Mouse (Mus musculus): ENCODE results near the gene Cfap74. TPM values are rescaled to one million over a fixed set of nuclear protein-coding genes. Genes with fewer than 3 reads are reported as not detected.

Cfap74 gene
- total and polyA plus RNA-seq, 3 experiments: 0.39 to 1.0 TPM; not detected in 1

Other genes starting within 250 kb of the Cfap74 start
- 6.2 and 6.9 TPM in 2 replicates for gene Ski, start 186.6 kb upstream of the Cfap74 start, total RNA-seq (2012; rRNA removed)
- gene Ski, start 186.6 kb upstream of the Cfap74 start, polyA plus RNA-seq (2012; ENCODE audit: insufficient read depth in 1 of 2, insufficient read length in 2 of 2, low read depth in 1 of 2, low replicate concordance in 2 of 2, missing spikeins in 1 of 2): 10 to 100 TPM in 1 of 2 experiments, not detected in 1; 16.1 TPM
- gene Faap20, start 159.4 kb upstream of the Cfap74 start, total RNA-seq (2012; rRNA removed): 14.1 and 18.6 TPM in 2 replicates
- gene Faap20, start 159.4 kb upstream of the Cfap74 start, polyA plus RNA-seq (2012; ENCODE audit: insufficient read depth in 1 of 2, insufficient read length in 2 of 2, low read depth in 1 of 2, low replicate concordance in 2 of 2, missing spikeins in 1 of 2): 10 to 100 TPM in 1 of 2 experiments, not detected in 1; 34.4 TPM
- gene Prkcz, start 47.8 kb upstream of the Cfap74 start, total RNA-seq (2012; rRNA removed): 0.12 TPM in 1 of 2 replicates, not detected in the other
- gene Prkcz, start 47.8 kb upstream of the Cfap74 start, polyA plus RNA-seq (2012; ENCODE audit: insufficient read depth in 1 of 2, insufficient read length in 2 of 2, low read depth in 1 of 2, low replicate concordance in 2 of 2, missing spikeins in 1 of 2): under 1 TPM in 1 of 2 experiments, not detected in 1; 0.92 TPM
- 0.42 and 0.50 TPM in 2 replicates for gene Gabrd, start 11.1 kb upstream of the Cfap74 start, total RNA-seq (2012; rRNA removed)
- 1 to 10 TPM in 1 of 2 experiments, not detected in 1; 1.1 TPM for gene Gabrd, start 11.1 kb upstream of the Cfap74 start, polyA plus RNA-seq (2012; ENCODE audit: insufficient read depth in 1 of 2, insufficient read length in 2 of 2, low read depth in 1 of 2, low replicate concordance in 2 of 2, missing spikeins in 1 of 2)
- gene Tmem52, start 59.9 kb downstream of the Cfap74 start, total RNA-seq (2012; rRNA removed): not detected in 2 replicates
- gene Tmem52, start 59.9 kb downstream of the Cfap74 start, polyA plus RNA-seq (2012; ENCODE audit: insufficient read depth in 1 of 2, insufficient read length in 2 of 2, low read depth in 1 of 2, low replicate concordance in 2 of 2, missing spikeins in 1 of 2): not detected
- gene Gnb1, start 82.2 kb downstream of the Cfap74 start, total RNA-seq (2012; rRNA removed): 78.1 and 94.7 TPM in 2 replicates
- gene Gnb1, start 82.2 kb downstream of the Cfap74 start, polyA plus RNA-seq (2012; ENCODE audit: insufficient read depth in 1 of 2, insufficient read length in 2 of 2, low read depth in 1 of 2, low replicate concordance in 2 of 2, missing spikeins in 1 of 2): 100 to 1,000 TPM in 1 of 2 experiments, not detected in 1; 489 TPM
- gene Nadk, start 153.2 kb downstream of the Cfap74 start, total RNA-seq (2012; rRNA removed): 141 and 151 TPM in 2 replicates
- gene Nadk, start 153.2 kb downstream of the Cfap74 start, polyA plus RNA-seq (2012; ENCODE audit: insufficient read depth in 1 of 2, insufficient read length in 2 of 2, low read depth in 1 of 2, low replicate concordance in 2 of 2, missing spikeins in 1 of 2): 100 to 1,000 TPM in 1 of 2 experiments, 10 to 100 TPM in 1; 53.2 to 258 TPM
- 9.0 and 9.9 TPM in 2 replicates for gene Slc35e2, start 192.2 kb downstream of the Cfap74 start, total RNA-seq (2012; rRNA removed)
- 1 to 10 TPM in 1 of 2 experiments, not detected in 1; 6.4 TPM for gene Slc35e2, start 192.2 kb downstream of the Cfap74 start, polyA plus RNA-seq (2012; ENCODE audit: insufficient read depth in 1 of 2, insufficient read length in 2 of 2, low read depth in 1 of 2, low replicate concordance in 2 of 2, missing spikeins in 1 of 2)
- gene Cdk11b, start 215.7 kb downstream of the Cfap74 start, total RNA-seq (2012; rRNA removed): 47.9 and 56.6 TPM in 2 replicates
- gene Cdk11b, start 215.7 kb downstream of the Cfap74 start, polyA plus RNA-seq (2012; ENCODE audit: insufficient read depth in 1 of 2, insufficient read length in 2 of 2, low read depth in 1 of 2, low replicate concordance in 2 of 2, missing spikeins in 1 of 2): 100 to 1,000 TPM; 113 to 249 TPM
- gene Gm10563, start 236.2 kb downstream of the Cfap74 start, total RNA-seq (2012; rRNA removed): not detected in 2 replicates
- gene Gm10563, start 236.2 kb downstream of the Cfap74 start, polyA plus RNA-seq (2012; ENCODE audit: insufficient read depth in 1 of 2, insufficient read length in 2 of 2, low read depth in 1 of 2, low replicate concordance in 2 of 2, missing spikeins in 1 of 2): not detected
- 1.6 and 1.8 TPM in 2 replicates for gene Mmp23, start 244.2 kb downstream of the Cfap74 start, total RNA-seq (2012; rRNA removed)
- 1 to 10 TPM in 1 of 2 experiments, not detected in 1; 2.4 TPM for gene Mmp23, start 244.2 kb downstream of the Cfap74 start, polyA plus RNA-seq (2012; ENCODE audit: insufficient read depth in 1 of 2, insufficient read length in 2 of 2, low read depth in 1 of 2, low replicate concordance in 2 of 2, missing spikeins in 1 of 2)